Mouse (Mus musculus) thymus, adult 18-20 months (tissue): ENCODE results near the gene Gm10665.
"Not testable (repeated sequence)": the region's sequence is repeated elsewhere in the genome, so short reads cannot be mapped to it uniquely, and the experiment has no call there.

ENCODE experiments used
- DNase-seq, 2 experiments: peaks; one replicate each; pipeline ENCODE4 v3.0.0; 2022; ENCODE audit warnings: mixed read lengths in 2 of 2

The Gm10665 gene

GRCm38 (mm10) chr7:22463975-22464374 is at the start of gene Gm10665:
TSS of gene Gm10665 (minus strand) at chr7:22464075.
- not testable (repeated sequence) for DNase-seq

GRCm38 (mm10) chr7:22499578-22499977 is 35.7 kb upstream of the Gm10665 start, which contains the start of gene Vmn1r151:
TSS of gene Vmn1r151 (minus strand) at chr7:22499678.
- not testable (repeated sequence) for DNase-seq

GRCm38 (mm10) chr7:22438129-22438528 is 25.7 kb downstream of the Gm10665 start, which contains the start of gene Vmn1r149:
TSS of gene Vmn1r149 (minus strand) at chr7:22438229.
- not testable (repeated sequence) for DNase-seq

- not testable (repeated sequence) for DNase-seq
These were observed 50.6 kb downstream of the Gm10665 start, which contains the start of gene Vmn1r148 for GRCm38 (mm10) chr7:22413283-22413682. TSS of gene Vmn1r148 (plus strand) at chr7:22413583.
